Mouse (Mus musculus) heart, adult 2 months (tissue): ENCODE measurements around the gene Olfr10.

Source experiments
- CTCF ChIP-seq: fragments of 200-600 bp; IDR thresholded peaks from 2 replicates; pipeline ENCODE4 v1.8.1; 2022; ENCODE audit warnings: antibody characterized with exemption, mild to moderate bottlenecking, moderate library complexity
- EP300 ChIP-seq: fragments of 200-500 bp; IDR thresholded peaks from 2 replicates; pipeline ENCODE4 v1.6.1; 2011; ENCODE audit warnings: low read depth, low read length, control low read depth; ENCODE audit not compliant: insufficient read depth
- POLR2A ChIP-seq: fragments of 200-500 bp; IDR thresholded peaks from 2 replicates; pipeline ENCODE4 v1.6.1; 2011; ENCODE audit warnings: mild to moderate bottlenecking, low read depth, low read length, control low read depth; ENCODE audit not compliant: insufficient read depth

GRCm38 (mm10) chr11:49263149-49263548, 41.4 kb upstream of the Olfr10 start:
- TF ChIP-seq CTCF (no peak), EP300 (no peak), POLR2A (no peak)
